Mouse (Mus musculus) layer of hippocampus, adult 8-10 months (tissue): ENCODE results near the gene Gm28042. TPM values are rescaled to one million over a fixed set of nuclear protein-coding genes. Genes with fewer than 3 reads are reported as not detected.

Experiments
- DNase-seq, 2 experiments: peaks; one replicate each; pipeline ENCODE4 v3.0.0; 2022; ENCODE audit warnings: low spot score in 2 of 2
- total RNA-seq, 4 experiments: library from RNA; stranded (reverse); gene quantifications; 2 replicates each; pipeline ENCODE4 v1.2.4; 2022

Gene Gm28042
- total RNA-seq, 4 experiments from 2014 or later: 1.9 to 7.8 (median 3.4) TPM

- DNase-seq: no peak
These were observed 31.5 kb downstream of the Gm28042 start for GRCm38 (mm10) chr2:120058818-120059217.

GRCm38 (mm10) chr2:120059466-120059865, 32.2 kb downstream of the Gm28042 start:
- DNase-seq: no peak

GRCm38 (mm10) chr2:120060190-120060589, 32.9 kb downstream of the Gm28042 start:
- DNase-seq: no peak

DNA sequence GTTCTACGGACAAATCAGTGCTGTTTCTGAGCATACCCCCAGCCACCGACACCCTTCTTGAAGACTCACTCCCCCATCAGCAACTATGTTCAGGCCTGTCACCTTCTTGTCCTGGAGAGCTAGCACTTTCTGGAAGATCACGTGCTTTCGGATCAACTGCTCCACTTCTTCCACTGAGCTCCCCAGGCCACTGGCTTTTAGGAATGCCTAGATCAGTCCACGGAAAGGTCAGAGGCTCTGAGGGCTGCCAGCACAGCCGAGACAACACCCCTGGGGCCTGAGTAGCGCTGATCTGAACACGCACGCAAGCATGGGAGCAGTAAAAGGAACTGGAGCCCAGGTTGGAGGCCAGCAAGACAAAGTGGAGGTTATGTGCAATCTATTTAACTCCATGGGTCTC, 33.4 kb downstream of the Gm28042 start:
- DNase-seq: no peak

GRCm38 (mm10) chr2:120062248-120062647, 35.0 kb downstream of the Gm28042 start:
- no peak for DNase-seq

GRCm38 (mm10) chr2:120064639-120065038, 37.3 kb downstream of the Gm28042 start:
- DNase-seq: no peak

DNA sequence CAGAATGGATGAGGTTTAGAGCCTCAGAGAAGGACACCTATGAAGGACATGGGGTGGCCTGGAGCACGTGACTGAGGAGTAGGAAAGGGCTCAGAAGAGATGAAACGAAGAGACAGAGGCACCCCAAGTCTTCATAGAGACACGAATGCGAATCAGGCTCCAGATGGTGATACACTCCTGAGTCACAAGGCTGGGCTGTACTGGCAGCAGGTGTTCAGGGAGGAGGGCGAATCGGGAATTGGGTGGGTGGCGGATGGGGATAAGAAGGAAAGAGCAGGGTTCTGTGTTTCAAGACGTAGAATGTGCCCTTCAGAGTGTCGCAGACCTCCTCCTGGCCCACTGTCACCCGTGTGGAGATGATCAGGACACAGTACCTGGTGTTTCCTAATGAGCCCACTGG, 38.0 kb downstream of the Gm28042 start:
- DNase-seq: no peak

DNA sequence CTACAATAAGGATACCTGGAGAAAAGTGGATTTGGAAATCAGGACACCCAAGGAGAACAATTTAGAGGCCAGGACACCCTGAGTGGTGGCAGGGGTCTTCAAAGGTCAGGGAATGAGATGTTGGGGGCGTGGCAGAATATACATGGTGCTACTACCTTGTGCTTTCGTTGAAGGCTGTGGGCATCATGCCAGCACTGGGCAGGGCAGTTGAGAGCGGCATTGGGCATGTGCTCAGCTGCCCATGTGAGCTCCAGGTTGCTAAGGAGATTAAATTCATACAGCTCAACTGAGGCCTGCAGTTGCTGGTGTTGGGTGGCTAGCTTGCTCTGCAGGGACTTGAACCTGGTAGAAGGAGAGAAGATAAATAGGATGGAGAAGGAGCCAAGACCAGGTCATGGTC, 38.9 kb downstream of the Gm28042 start:
- DNase-seq: no peak

DNA sequence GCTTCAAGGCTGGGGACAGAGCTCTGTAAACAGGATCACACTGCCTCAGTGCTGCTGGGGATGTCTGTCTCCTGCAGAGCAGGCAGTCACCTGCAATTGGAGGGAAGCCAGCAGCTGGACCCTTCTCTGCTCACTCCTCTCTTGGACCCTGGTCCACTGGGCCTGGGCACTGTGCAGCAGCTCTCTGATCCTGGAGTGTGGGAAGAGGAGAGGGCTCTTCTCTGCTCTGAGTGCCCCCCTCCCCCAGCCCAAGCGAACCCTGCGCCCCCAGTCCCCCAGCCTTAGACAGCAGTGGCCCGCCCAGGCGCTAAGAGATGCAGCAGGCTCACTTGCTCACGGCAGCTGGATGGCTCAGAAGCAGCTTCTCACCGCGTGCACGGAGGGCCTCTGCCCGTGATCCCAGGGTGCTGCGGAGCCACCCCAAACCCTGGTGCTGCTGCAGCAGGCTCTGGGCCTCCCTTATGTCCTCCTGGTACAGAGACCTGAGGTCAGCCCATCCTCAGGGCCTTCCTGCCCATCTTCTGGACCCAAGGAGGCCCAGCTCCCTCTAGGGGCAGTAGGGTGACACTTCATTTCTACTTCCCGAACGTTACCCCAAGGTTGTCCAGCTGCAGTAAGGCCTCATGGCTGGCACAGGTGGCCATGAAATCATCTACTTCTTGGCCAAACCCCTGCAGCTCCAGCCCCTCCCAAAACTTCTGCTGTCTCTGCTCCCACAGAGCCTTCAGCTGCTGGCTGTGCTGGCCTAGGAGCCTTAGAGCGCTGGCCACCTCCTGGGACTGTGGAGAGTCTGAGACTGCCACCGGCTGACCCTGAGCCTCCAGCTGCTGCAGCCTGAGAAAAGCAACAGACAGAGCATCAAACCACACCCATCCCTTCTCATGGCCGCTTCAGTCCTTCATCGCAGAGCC, 41.5 kb downstream of the Gm28042 start:
- DNase-seq: peak in 1 of 2 experiments; percentile 18

DNA sequence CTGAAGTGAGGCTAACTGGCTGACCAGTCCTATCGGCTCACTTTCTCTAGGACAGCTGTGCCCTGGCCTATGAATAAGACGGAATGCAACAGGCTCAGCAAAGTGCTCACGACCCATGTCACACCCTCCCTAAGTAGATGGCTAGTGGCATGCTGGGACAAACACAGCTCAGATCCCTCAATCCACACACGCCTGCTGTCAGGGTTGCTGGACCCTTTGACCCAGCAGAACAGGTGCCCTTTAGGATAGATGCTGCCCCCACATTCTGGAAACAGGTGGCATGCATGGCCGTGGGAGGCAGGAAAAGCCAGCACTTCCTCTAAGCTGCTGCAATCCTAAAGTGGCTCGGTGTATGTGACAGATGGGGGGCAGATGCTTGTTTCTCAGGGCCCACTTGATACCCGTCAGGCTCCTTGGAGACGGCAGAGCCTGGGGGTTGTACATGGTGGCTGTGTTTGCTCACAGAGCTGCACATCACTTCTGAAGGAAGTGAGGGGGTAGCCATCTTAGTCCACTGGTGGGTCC, 42.2 kb downstream of the Gm28042 start:
- DNase-seq: peak; percentile 77 to 84

GRCm38 (mm10) chr2:120074096-120074495, 46.8 kb downstream of the Gm28042 start:
- no peak for DNase-seq

GRCm38 (mm10) chr2:120076076-120076705, 48.9 kb downstream of the Gm28042 start:
- peak in 1 of 2 experiments; percentile 23 for DNase-seq

- no peak for DNase-seq
These were observed 55.1 kb downstream of the Gm28042 start for GRCm38 (mm10) chr2:120082416-120082815.

- no peak for DNase-seq
These were observed 57.5 kb downstream of the Gm28042 start for GRCm38 (mm10) chr2:120084593-120085361.

DNA sequence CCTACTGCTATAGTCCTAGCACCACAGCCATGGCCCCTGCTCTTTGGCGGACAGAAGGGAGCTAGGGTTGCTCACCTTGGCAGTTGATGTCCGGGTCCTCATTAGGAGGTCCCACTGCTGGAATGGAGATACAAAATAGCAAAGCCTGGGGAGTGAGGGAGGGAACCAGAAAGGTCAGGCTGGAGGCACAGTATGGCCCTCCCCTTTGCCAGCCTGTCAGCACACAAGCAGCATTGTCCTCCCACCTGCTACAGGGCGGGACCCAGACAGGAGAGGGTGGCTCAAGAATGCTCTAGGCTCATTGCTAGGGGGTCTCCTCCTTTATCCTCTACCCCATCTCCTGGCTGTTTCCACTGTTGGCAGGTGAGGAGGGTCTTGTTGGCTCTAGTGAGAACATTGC, 58.7 kb downstream of the Gm28042 start:
- DNase-seq: no peak

GRCm38 (mm10) chr2:120087391-120087790, 60.1 kb downstream of the Gm28042 start:
- no peak for DNase-seq

- no peak for DNase-seq
These were observed 60.6 kb downstream of the Gm28042 start for GRCm38 (mm10) chr2:120087897-120088296.

DNA sequence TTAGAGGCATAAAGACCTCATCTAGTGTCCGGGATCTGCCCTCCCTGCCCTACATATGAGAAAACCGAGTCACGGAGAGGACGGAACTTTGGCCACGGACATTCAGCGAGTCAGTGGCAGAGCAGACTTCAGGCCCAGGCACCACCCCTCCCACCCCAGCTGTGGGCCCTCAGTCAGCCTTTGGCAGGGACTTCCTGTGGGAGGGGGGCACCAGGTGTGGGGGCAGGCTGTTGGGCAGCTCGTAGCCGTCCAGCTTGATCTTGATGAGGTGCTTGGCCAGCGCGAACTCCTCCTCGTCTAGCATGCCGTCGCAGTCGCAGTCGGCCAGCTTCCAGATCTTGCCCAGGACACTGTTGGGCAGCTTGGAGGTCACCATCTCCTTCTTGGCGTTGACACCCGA, 63.7 kb downstream of the Gm28042 start:
- no peak for DNase-seq
